Mouse (Mus musculus) ES-Bruce4 (cell line): ENCODE measurements around the gene Asna1. TPM values are rescaled to one million over a fixed set of nuclear protein-coding genes. Genes with fewer than 3 reads are reported as not detected.
A peak's percentile ranks its signal among the peaks of the same experiment; 100 is the strongest.

Experiments used
- H3K27ac ChIP-seq: 2 replicates; pipeline ENCODE4 v1.5.1; 2012; ENCODE audit warnings: low read length, inconsistent platforms; ENCODE audit not compliant: insufficient read depth
- H3K27me3 ChIP-seq: 2 replicates; pipeline ENCODE4 v1.6.1; 2012; ENCODE audit warnings: mild to moderate bottlenecking, low read length, inconsistent platforms; ENCODE audit not compliant: control insufficient read depth, poor library complexity, insufficient read depth, severe bottlenecking
- H3K36me3 ChIP-seq: 2 replicates; pipeline ENCODE4 v1.6.1; 2012; ENCODE audit warnings: inconsistent platforms, mild to moderate bottlenecking, low read length, moderate library complexity; ENCODE audit not compliant: control insufficient read depth, poor library complexity, insufficient read depth, severe bottlenecking
- H3K4me1 ChIP-seq: one replicate; pipeline ENCODE4 v1.8.1; 2011; ENCODE audit warnings: low read length; ENCODE audit not compliant: control insufficient read depth, insufficient read depth
- H3K4me3 ChIP-seq: 2 replicates; pipeline ENCODE4 v1.5.1; 2011; ENCODE audit warnings: low read depth, mild to moderate bottlenecking, low read length
- H3K9ac ChIP-seq: 2 replicates; pipeline ENCODE4 v1.6.1; 2012; ENCODE audit warnings: low read depth, mild to moderate bottlenecking, inconsistent platforms; ENCODE audit not compliant: poor library complexity, severe bottlenecking
- H3K9me3 ChIP-seq: replicated peaks from 2 replicates; pipeline ENCODE4 v1.6.1; 2012; ENCODE audit warnings: mild to moderate bottlenecking, low read length, inconsistent platforms; ENCODE audit not compliant: control insufficient read depth, poor library complexity, insufficient read depth, severe bottlenecking
- CTCF ChIP-seq: IDR thresholded peaks from one replicate; pipeline ENCODE4 v1.8.1; 2011; ENCODE audit warnings: low read depth, low read length
- EP300 ChIP-seq: IDR thresholded peaks from 2 replicates; pipeline ENCODE4 v1.6.1; 2011; ENCODE audit warnings: low read depth, low read length; ENCODE audit not compliant: insufficient read depth
- POLR2A ChIP-seq: IDR thresholded peaks from one replicate; pipeline ENCODE4 v1.8.1; 2011; ENCODE audit warnings: low read length; ENCODE audit not compliant: insufficient read depth
- polyA plus RNA-seq: library from polyadenylated mRNA; stranded (reverse); fragments of >200 nt; gene quantifications from 2 replicates; pipeline ENCODE4 v1.2.4, GENCODE M21; 2011; ENCODE audit warnings: low read depth; ENCODE audit not compliant: missing spikeins, insufficient read depth, insufficient read length

Asna1 gene
- polyA plus RNA-seq, 1 experiment, result 171 TPM

DNA sequence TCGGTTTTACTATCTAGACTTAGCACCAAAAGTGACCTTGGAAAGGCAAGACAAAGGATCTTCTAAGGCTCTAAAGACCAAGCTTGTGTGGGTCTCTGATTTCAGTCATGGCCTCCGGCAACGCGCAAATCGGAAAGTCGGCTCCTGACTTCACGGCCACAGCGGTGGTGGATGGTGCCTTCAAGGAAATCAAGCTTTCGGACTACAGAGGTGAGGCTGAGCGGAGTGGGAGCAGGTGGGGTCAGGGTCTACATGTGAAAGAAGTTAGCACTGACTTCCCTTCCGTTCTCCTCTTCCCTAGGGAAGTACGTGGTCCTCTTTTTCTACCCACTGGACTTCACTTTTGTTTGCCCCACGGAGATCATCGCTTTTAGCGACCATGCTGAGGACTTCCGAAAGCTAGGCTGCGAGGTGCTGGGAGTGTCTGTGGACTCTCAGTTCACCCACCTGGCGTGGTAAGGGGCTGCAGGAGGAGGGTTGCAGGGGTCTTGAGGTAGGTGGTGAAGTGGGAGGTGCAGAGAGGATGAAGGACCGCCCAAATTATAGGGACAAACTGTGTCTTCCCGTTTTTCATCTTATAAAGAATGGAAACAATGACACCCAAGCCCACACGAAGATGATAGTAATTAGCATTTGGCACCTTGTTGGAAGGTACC, 54.8 kb downstream of the Asna1 start:
- Histone ChIP-seq H3K27ac (peak overlapping the region; percentile 15; the same call in 1 of the 2 replicates), H3K4me1 (peaks cover 4% of the 10 kb centered on the region), H3K27me3 (no peaks in the 10 kb centered on the region), H3K9ac (peak overlapping the region; percentile 82), H3K9me3 (no peaks in the 10 kb centered on the region), H3K36me3 (peaks cover 24% of the 10 kb centered on the region), H3K4me3 (peak overlapping the region; percentile 72)
- TF ChIP-seq POLR2A, result no peak
- no peak for TF ChIP-seq CTCF
- no peak for TF ChIP-seq EP300

- TF ChIP-seq POLR2A (peak; percentile 89), EP300 (0 out of 2 replicates have a peak, but pooled peaks have one; percentile 25), CTCF (no peak)
- peak within 1 kb of the TSS; percentile 82 for H3K9ac ChIP-seq
- H3K36me3 ChIP-seq, result peaks cover 20% of the 10 kb centered on the region
- H3K9me3 ChIP-seq, result no peaks in the 10 kb centered on the region
- H3K27ac ChIP-seq, result peak within 1 kb of the TSS; percentile 64
- H3K4me3 ChIP-seq, result peak within 1 kb of the TSS; percentile 72
- no peaks in the 10 kb centered on the region for H3K27me3 ChIP-seq
- H3K4me1 ChIP-seq, result peaks cover 4% of the 10 kb centered on the region
Observed at GRCm38 (mm10) chr8:84969241-84970134, 55.6 kb downstream of the Asna1 start, which contains the start of the genes Gm49661, Prdx2 and Rnaseh2a. Gene Gm49661, minus strand, starts transcription at chr8:84969433. Gene Prdx2, plus strand, starts transcription at chr8:84969587. Gene Rnaseh2a, minus strand, starts transcription at chr8:84969767.

DNA sequence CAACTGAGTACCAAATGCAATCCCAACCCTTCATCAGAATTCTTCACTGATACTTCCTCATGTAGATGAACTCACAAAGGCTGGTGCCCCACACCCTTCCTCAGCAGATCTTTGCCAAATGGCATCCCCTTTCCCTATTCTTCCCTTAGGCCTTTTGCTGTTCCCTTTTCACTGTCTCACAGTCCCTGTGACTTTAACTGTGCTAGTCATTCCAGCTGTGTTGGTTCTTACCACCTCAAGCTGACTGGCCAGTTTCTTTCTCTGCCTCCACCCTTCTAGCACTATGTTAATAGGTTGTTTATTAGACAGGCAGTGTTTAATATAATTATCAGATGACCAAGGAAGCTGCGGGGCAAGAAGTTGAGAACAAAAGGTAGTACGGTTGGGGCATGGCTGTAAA, 56.4 kb downstream of the Asna1 start:
- Histone ChIP-seq H3K36me3 (peaks cover 20% of the 10 kb centered on the region), H3K27me3 (no peaks in the 10 kb centered on the region), H3K27ac (peak overlapping the region; percentile 64), H3K4me3 (peak overlapping the region; percentile 72), H3K4me1 (peaks cover 4% of the 10 kb centered on the region), H3K9me3 (no peaks in the 10 kb centered on the region), H3K9ac (peak overlapping the region; percentile 82)
- no peak for TF ChIP-seq EP300
- TF ChIP-seq CTCF, result no peak
- no peak for TF ChIP-seq POLR2A

Other genes with a start within 250 kb of the Asna1 start
- 1.2 and 1.8 TPM in 2 replicates for gene Nfix, start 224.9 kb downstream of the Asna1 start, polyA plus RNA-seq
- 2.5 and 3.1 TPM in 2 replicates for gene Dand5, start 202.5 kb downstream of the Asna1 start, polyA plus RNA-seq
- gene Gadd45gip1, start 193.8 kb downstream of the Asna1 start, polyA plus RNA-seq, result 19.5 and 20.5 TPM in 2 replicates
- gene Rad23a, start 184.6 kb downstream of the Asna1 start, polyA plus RNA-seq, result 68.0 and 76.1 TPM in 2 replicates
- 507 and 546 TPM in 2 replicates for gene Calr, start 178.3 kb downstream of the Asna1 start, polyA plus RNA-seq
- 50.8 and 52.6 TPM in 2 replicates for gene Farsa, start 168.3 kb downstream of the Asna1 start, polyA plus RNA-seq
- 93.8 and 97.1 TPM in 2 replicates for gene Syce2, start 153.2 kb downstream of the Asna1 start, polyA plus RNA-seq
- gene Gcdh, start 131.4 kb downstream of the Asna1 start, polyA plus RNA-seq, result 72.5 and 78.5 TPM in 2 replicates
- not detected in 2 replicates for gene Klf1, start 123.4 kb downstream of the Asna1 start, polyA plus RNA-seq
- 27.5 and 30.9 TPM in 2 replicates for gene Dnase2a, start 116.7 kb downstream of the Asna1 start, polyA plus RNA-seq
- 0.73 and 1.5 TPM in 2 replicates for gene Mast1, start 87.9 kb downstream of the Asna1 start, polyA plus RNA-seq
- gene Rtbdn, start 78.3 kb downstream of the Asna1 start, polyA plus RNA-seq, result 0.38 TPM in 1 of 2 replicates, not detected in the other
- 4.9 TPM in 1 of 2 replicates, not detected in the other for gene Gm49661, start 55.8 kb downstream of the Asna1 start, polyA plus RNA-seq
- 226 and 237 TPM in 2 replicates for gene Prdx2, start 55.7 kb downstream of the Asna1 start, polyA plus RNA-seq
- 79.2 and 88.1 TPM in 2 replicates for gene Rnaseh2a, start 55.5 kb downstream of the Asna1 start, polyA plus RNA-seq
- 19.0 and 20.4 TPM in 2 replicates for gene Junb, start 46.6 kb downstream of the Asna1 start, polyA plus RNA-seq
- gene Hook2, start 34.7 kb downstream of the Asna1 start, polyA plus RNA-seq, result 41.5 and 41.8 TPM in 2 replicates
- gene Best2, start 10.8 kb downstream of the Asna1 start, polyA plus RNA-seq, result 0.70 and 1.2 TPM in 2 replicates
- 82.4 and 96.1 TPM in 2 replicates for gene Trir, start 1.5 kb upstream of the Asna1 start, polyA plus RNA-seq
- gene Tnpo2, start 11.6 kb upstream of the Asna1 start, polyA plus RNA-seq, result 193 and 195 TPM in 2 replicates
- gene Fbxw9, start 34.8 kb upstream of the Asna1 start, polyA plus RNA-seq, result 25.1 and 26.3 TPM in 2 replicates
- not detected in 2 replicates for gene Gm5741, start 42.7 kb upstream of the Asna1 start, polyA plus RNA-seq
- gene Dhps, start 46.5 kb upstream of the Asna1 start, polyA plus RNA-seq, result 43.3 and 47.0 TPM in 2 replicates
- gene Wdr83os, start 55.5 kb upstream of the Asna1 start, polyA plus RNA-seq, result 82.5 and 105 TPM in 2 replicates
- 16.5 and 16.8 TPM in 2 replicates for gene Wdr83, start 56.0 kb upstream of the Asna1 start, polyA plus RNA-seq
- gene Man2b1, start 58.0 kb upstream of the Asna1 start, polyA plus RNA-seq, result 36.0 and 42.2 TPM in 2 replicates
- 2.0 and 2.2 TPM in 2 replicates for gene Zfp791, start 97.8 kb upstream of the Asna1 start, polyA plus RNA-seq
- 1.3 and 1.5 TPM in 2 replicates for gene Cks1brt, start 126.6 kb upstream of the Asna1 start, polyA plus RNA-seq
- not detected in 2 replicates for gene Olfr371, start 200.7 kb upstream of the Asna1 start, polyA plus RNA-seq